Mouse (Mus musculus) cerebellum, adult 2 months (tissue): ENCODE results near the gene Vav2. TPM values are rescaled to one million over a fixed set of nuclear protein-coding genes. Genes with fewer than 3 reads are reported as not detected.

Experiments used
- DNase-seq, 2 experiments: peaks; one replicate each; pipeline ENCODE4 v3.0.0; 2021
- H3K27ac ChIP-seq: fragments of 200-500 bp; 2 replicates; pipeline ENCODE4 v1.5.1; 2012; ENCODE audit warnings: low read length, control low read depth, inconsistent platforms; ENCODE audit not compliant: insufficient read depth
- H3K27me3 ChIP-seq: fragments of 200-500 bp; 2 replicates; pipeline ENCODE4 v1.6.1; 2012; ENCODE audit warnings: inconsistent platforms, mild to moderate bottlenecking, low read length, moderate library complexity; ENCODE audit not compliant: control insufficient read depth, insufficient read depth
- H3K4me1 ChIP-seq: fragments of 200-500 bp; 2 replicates; pipeline ENCODE4 v1.6.1; 2011; ENCODE audit warnings: low read length; ENCODE audit not compliant: control insufficient read depth, insufficient read depth
- H3K4me3 ChIP-seq: fragments of 200-500 bp; replicated peaks from 2 replicates; pipeline ENCODE3; 2011; ENCODE audit warnings: mild to moderate bottlenecking, low read depth, low read length, control low read depth; ENCODE audit not compliant: insufficient read depth
- CTCF ChIP-seq: fragments of 200-500 bp; IDR thresholded peaks from 2 replicates; pipeline ENCODE4 v1.5.1; 2011; ENCODE audit warnings: low read depth, mild to moderate bottlenecking, control low read depth, low read length, moderate library complexity, borderline replicate concordance; ENCODE audit not compliant: insufficient read depth
- POLR2A ChIP-seq: fragments of 200-500 bp; IDR thresholded peaks from 2 replicates; pipeline ENCODE4 v1.6.1; 2011; ENCODE audit warnings: low read length, control low read depth, borderline replicate concordance; ENCODE audit not compliant: insufficient read depth
- WGBS: fragments of 180-500 bp; shearing (Covaris S2); methylation state at CpG from one replicate; pipeline ENCODE4 v1.1.7; 2018; 5-methylcytosine and 5-hydroxymethylcytosine counted together
- polyA plus RNA-seq: library from polyadenylated mRNA; depleted of rRNA; stranded (reverse); fragments of >200 nt; gene quantifications from 2 replicates; pipeline ENCODE4 v1.2.3, GENCODE M21; 2012

Vav2 gene
- polyA plus RNA-seq, 1 experiment = 16.1 TPM

DNA sequence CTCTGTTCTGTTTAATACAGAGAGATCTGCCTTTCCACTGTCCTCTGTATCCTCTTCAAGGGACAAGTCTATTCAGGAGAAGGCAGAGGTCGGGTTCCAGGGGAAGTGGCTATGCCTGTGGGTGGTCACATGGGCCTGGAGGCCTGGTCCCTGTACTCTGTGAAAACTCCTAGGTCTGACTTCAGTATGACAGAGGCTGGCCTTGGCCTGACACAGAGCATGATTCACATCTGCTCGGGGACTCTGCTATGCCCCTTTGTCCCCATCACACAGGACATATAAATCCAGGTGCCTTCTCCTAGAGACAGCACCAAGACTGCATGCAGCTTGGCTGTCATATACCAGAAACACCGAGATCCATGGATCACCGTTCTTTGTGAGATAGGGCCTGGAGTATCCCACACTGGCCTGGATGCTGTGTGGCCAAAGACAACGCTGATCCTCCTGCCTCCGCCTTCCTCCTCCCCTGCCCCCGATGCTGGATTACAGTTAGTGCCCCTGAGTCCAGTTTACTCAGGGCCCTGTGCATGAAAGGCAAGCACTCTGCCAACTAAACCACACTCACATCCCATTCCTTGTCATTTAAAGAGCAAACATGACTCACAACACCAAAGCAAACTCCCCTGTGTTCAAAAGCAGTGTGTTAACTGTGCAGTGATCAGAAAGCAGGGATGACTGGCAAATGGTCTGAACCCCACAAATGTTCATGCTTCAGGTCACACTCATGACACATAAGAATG lies 139.7 kb downstream of the Vav2 start:
- 83% methylated on average over 7 of the region's 7 CpGs for WGBS
- no peak for DNase-seq
- no peaks in the 10 kb centered on the region for H3K27me3 ChIP-seq

DNA sequence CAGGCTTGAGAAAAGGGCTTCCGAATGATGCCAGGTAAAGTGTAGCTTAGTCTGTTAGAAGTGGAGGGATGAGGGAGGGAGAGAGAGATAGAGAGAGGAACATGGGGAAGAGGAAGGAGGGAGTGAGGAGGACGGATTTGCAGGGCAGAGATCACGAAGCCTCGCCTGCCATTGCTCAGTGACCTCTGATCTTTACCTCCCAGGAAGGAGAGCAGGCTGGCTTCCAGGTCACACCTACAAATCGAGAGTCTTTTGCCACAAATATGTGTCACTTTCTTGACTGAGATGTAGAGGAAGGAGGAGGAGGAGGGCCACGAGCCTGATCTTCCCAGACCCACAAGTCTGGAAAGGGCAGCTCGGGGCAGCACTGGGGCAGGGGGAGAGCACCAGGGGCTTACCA lies 142.4 kb downstream of the Vav2 start:
- no peak overlapping the region for H3K27ac ChIP-seq
- WGBS = 85% methylated on average over 7 of the region's 7 CpGs
- no peaks in the 10 kb centered on the region for H3K27me3 ChIP-seq
- DNase-seq = no peak
- no peaks in the 10 kb centered on the region for H3K4me1 ChIP-seq
- H3K4me3 ChIP-seq = no peak overlapping the region
- TF ChIP-seq CTCF (no peak), POLR2A (no peak)

More for the DNA sequence above, 139.7 kb downstream of the Vav2 start:
- Histone ChIP-seq H3K27ac (no peak overlapping the region), H3K4me1 (no peaks in the 10 kb centered on the region), H3K4me3 (no peak overlapping the region)
- no peak for TF ChIP-seq CTCF
- no peak for TF ChIP-seq POLR2A

DNA sequence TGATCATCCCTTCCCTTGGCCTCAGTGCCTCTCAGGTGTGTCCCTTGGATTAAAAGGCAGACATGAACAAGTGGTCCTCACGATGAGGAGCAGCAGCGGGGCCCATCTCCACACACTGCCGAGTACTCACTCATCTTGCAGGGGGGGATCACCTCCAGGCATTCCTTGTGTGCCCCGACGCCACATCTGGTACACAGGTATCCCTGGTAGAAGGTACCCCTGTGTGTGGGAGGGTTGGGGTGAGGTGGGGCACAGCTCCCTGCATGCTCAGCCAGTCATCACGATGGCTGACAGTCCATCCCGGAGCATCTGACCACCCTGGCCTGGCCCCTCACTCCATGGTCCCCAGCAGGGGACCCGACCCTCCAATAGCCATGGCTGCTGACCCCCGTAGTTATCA lies 145.1 kb downstream of the Vav2 start:
- no peaks in the 10 kb centered on the region for H3K27me3 ChIP-seq
- no peak for TF ChIP-seq POLR2A
- TF ChIP-seq CTCF = no peak
- no peak overlapping the region for H3K27ac ChIP-seq
- no peaks in the 10 kb centered on the region for H3K4me1 ChIP-seq
- no peak for DNase-seq
- WGBS = 89% methylated on average over 9 of the region's 9 CpGs
- H3K4me3 ChIP-seq = no peak overlapping the region

DNA sequence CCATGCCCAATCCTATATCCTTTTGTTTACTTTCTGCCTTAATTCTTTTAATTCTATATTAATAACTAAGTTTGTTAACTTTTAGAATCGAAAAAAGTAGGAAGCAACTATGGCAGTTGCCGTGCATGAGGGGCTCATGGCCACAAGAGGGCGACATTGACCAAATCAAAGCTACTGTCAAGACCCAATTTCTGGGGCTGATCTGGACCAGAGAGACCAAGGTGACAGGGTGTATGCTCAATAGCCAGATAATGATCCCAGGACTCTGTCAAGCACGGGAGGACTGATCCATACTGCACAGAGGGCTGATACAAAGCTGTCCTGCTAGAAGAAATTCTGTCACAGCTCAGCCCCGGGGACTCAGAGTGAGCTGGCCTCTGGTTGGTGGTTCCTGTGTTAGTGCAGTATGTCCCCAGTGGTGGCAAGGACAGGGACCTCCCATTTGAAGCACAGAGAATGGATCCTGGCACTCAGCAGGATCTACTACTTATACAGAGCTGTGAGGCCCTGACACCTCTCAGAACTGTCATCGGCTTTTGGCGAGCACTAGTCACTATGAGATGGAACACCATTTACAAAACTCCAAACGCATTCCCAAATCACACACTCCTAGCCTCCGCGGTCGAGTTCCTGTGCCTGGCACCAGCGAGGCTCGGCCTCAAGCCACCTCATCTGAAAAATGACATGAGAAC lies 145.8 kb downstream of the Vav2 start:
- WGBS = 61% methylated on average over 13 of the region's 13 CpGs
- H3K4me3 ChIP-seq = no peak overlapping the region
- TF ChIP-seq CTCF (peak; percentile 79), POLR2A (no peak)

DNA sequence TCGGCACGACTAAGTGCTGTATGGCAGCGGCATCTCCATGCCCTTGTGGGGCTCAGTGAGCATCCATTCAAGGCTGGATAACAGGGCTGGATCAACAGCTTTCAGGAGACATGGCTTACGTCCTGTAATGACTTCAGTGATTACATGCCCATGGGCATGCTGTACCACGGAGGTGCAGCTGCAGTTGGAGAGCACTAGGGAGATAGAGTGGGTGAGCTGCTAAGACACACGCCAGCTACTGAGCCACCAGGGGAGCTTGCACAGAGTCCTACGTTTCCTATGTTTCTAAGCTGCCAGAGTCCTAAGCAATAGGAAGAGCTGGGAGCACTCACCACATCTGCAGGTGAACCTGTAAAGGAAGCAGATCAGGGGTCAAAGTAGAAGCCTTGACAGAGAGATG lies 148.0 kb downstream of the Vav2 start:
- TF ChIP-seq CTCF = no peak
- TF ChIP-seq POLR2A = no peak
- H3K4me3 ChIP-seq = no peak overlapping the region
- DNase-seq = no peak

More for the DNA sequence above, 145.8 kb downstream of the Vav2 start:
- DNase-seq = peak; percentile 49 to 70
- Histone ChIP-seq H3K27me3 (no peaks in the 10 kb centered on the region), H3K27ac (no peak overlapping the region), H3K4me1 (no peaks in the 10 kb centered on the region)

DNA sequence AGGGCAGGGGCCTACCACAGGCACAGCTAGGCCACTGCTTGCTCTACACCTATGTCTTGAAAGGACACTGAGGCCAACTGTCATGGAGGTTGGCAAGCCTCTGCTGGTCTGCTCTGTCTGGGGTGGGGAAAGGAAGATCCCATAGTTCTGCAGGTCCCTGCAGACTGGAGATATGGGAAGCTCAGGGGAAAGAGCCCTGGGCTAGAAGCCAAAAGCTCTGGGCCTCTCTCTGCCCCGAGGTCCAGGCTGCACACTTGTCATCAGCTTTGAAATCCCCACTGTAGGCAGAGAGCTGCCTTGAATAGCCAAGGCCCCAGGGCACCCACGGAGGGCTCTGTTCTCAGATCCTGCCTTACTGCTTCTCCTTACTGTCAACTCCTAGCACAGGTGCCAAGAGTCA lies 158.5 kb downstream of the Vav2 start:
- TF ChIP-seq POLR2A (no peak), CTCF (no peak)
- no peak for DNase-seq
- Histone ChIP-seq H3K27me3 (no peaks in the 10 kb centered on the region), H3K4me1 (no peaks in the 10 kb centered on the region), H3K27ac (no peak overlapping the region), H3K4me3 (no peak overlapping the region)
- WGBS = 30% methylated on average over 2 of the region's 2 CpGs

More for the DNA sequence above, 148.0 kb downstream of the Vav2 start:
- 93% methylated on average over 7 of the region's 7 CpGs for WGBS
- H3K27me3 ChIP-seq = no peaks in the 10 kb centered on the region
- H3K4me1 ChIP-seq = no peaks in the 10 kb centered on the region
- no peak overlapping the region for H3K27ac ChIP-seq

DNA sequence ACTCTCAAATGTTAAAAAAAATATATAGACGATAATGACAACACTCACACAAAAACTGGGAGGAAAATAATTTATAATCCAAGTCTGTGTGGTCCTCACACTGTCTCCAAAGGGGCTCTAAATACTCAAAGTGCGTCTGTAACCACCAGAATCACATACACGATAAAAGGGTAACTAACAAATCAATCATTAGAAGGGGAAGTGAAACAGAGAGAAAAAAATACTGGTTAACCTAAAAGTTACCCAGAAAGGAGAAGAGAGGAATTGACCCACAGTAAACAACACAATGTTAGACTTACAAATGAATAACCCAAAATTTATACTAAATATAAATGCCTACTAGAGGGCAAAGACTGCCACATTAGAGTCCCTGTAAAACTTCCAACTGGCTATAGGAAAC lies 161.0 kb downstream of the Vav2 start:
- WGBS = 90% methylated on average over 3 of the region's 3 CpGs

DNA sequence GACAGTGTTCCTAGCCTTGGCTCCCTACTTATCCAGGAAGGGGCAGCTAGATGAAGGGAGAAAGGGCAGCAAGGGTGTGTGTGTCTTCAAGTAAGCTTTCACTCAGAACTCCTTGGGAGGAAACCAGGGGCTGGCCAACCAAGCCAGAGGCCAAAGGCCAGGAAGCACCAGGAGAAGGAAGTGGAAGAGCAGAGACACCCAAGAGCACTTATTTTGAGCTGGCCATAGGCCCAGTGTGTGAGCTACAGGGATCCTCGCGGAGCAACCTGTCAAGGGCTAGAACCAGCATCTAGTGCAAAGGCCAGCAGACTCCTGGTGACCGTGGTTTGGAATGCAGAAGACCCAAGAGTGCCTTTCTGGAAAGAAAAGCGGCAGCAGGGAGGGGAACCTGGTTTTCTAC lies 163.8 kb downstream of the Vav2 start:
- TF ChIP-seq POLR2A = no peak
- no peak for TF ChIP-seq CTCF
- no peak overlapping the region for H3K4me3 ChIP-seq
- H3K4me1 ChIP-seq = no peaks in the 10 kb centered on the region
- no peaks in the 10 kb centered on the region for H3K27me3 ChIP-seq
- H3K27ac ChIP-seq = no peak overlapping the region
- DNase-seq = no peak
- 69% methylated on average over 4 of the region's 4 CpGs for WGBS

More for the DNA sequence above, 161.0 kb downstream of the Vav2 start:
- H3K27ac ChIP-seq = no peak overlapping the region
- no peak for TF ChIP-seq CTCF
- TF ChIP-seq POLR2A = no peak
- no peaks in the 10 kb centered on the region for H3K4me1 ChIP-seq
- no peaks in the 10 kb centered on the region for H3K27me3 ChIP-seq
- DNase-seq = no peak
- no peak overlapping the region for H3K4me3 ChIP-seq
